Mouse (Mus musculus) left cerebral cortex, adult 2 months (tissue): ENCODE results near the gene Heatr9. TPM values are rescaled to one million over a fixed set of nuclear protein-coding genes. Genes with fewer than 3 reads are reported as not detected.

Experiments used
- DNase-seq, 2 experiments: peaks; one replicate each; pipeline ENCODE4 v3.0.0; 2021 to 2022; ENCODE audit warnings: low spot score in 2 of 2, mixed read lengths in 1 of 2; ENCODE audit errors: extremely low spot score in 1 of 2
- H3K27ac ChIP-seq: fragments of 200-600 bp; 2 replicates; pipeline ENCODE4 v1.8.1; 2022
- H3K4me3 ChIP-seq: fragments of 200-600 bp; 2 replicates; pipeline ENCODE4 v1.8.1; 2022
- CTCF ChIP-seq: fragments of 200-600 bp; IDR thresholded peaks from 2 replicates; pipeline ENCODE4 v1.8.1; 2022; ENCODE audit warnings: antibody characterized with exemption, mild to moderate bottlenecking, moderate library complexity
- intact Hi-C: fragments of 180-260 bp; cut with DNase I; formaldehyde crosslinking; loops from one replicate; pipeline ENCODE4 v1.15.1; 2025
- total RNA-seq, 2 experiments: library from RNA; stranded (reverse); gene quantifications; 2 replicates each; pipeline ENCODE4 v1.2.3; 2021

Gene Heatr9
- total RNA-seq, 2 experiments from 2014 or later, result not detected

DNA sequence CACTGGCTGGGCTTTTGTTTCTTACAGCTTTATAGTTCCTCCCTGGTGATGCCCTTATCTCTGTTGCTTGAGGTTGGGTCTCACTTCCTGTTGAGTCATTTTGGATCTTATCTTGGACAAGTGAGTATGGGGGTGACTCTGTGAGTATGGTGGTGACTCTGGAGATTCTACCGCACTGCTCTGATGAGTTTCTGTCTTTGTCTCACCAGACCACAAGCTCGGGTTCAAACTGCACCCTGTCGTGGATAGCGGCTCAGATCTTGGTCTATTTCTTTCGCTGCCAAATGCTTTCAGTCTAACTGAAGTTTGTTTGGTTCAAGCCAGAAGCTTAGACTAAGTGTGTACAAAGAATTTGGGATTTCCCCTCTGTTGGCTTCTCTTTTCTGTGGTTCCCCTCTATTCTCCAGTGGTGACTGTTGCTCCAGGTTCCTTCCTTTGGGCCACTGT is 28.2 kb upstream of the Heatr9 start:
- no peak for TF ChIP-seq CTCF
- Histone ChIP-seq H3K27ac (no peak overlapping the region), H3K4me3 (no peak overlapping the region)
- intact Hi-C loops, result no loop called here
- no peak for DNase-seq

DNA sequence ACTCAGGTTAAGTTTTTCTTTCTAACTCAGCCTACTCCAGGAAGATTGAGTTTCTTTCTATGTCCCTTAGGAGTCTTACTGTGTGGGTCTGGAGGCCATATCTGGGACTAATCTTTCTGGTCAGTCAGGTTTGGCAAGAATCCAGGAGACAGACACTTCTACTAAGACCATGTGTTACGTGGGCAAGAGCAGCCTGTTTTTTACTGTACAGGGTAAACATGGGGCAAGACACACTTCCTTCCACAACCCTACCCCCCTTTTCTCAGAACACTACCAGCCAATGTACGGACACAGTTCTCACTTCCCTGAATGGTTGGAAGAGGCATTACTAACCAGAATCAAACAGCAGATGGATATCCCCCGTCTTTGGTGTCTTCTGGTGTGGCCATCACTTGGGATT is 22.2 kb upstream of the Heatr9 start:
- no peak for TF ChIP-seq CTCF
- no peak for DNase-seq
- Histone ChIP-seq H3K4me3 (no peak overlapping the region), H3K27ac (no peak overlapping the region)
- intact Hi-C loops, result no loop called here

GRCm38 (mm10) chr11:83541415-83541814 is 19.4 kb upstream of the Heatr9 start:
- intact Hi-C loops, result no loop called here
- no peak for TF ChIP-seq CTCF
- DNase-seq, result no peak
- Histone ChIP-seq H3K27ac (no peak overlapping the region), H3K4me3 (no peak overlapping the region)

DNA sequence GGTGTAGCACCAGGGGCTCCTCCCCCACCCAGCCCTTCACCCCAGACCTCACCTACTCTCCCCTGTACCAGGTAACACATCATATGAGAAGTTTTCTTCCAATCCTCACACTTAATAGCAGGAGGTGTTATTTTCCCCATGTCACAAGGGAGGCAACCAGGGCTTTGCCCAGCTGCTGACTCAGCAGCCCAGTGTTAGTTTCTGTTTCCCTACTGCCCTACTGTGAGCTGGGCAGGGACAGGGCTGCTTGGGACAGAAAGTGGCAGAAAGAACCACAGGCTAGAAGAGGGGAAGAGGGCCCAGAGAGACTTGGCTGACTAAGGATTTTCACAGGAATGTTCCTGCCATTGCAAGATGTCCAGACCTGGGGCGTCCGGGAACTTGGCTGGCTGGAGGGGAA is 19.0 kb upstream of the Heatr9 start:
- intact Hi-C loops, result no loop called here
- Histone ChIP-seq H3K27ac (no peak overlapping the region), H3K4me3 (no peak overlapping the region)
- no peak for TF ChIP-seq CTCF
- DNase-seq, result no peak

- H3K4me3 ChIP-seq, result no peak overlapping the region
- no peak overlapping the region for H3K27ac ChIP-seq
- intact Hi-C loops, result no loop called here
- no peak for TF ChIP-seq CTCF
- no peak for DNase-seq
These were observed 16.8 kb upstream of the Heatr9 start for GRCm38 (mm10) chr11:83538705-83539314.

- Histone ChIP-seq H3K4me3 (no peak overlapping the region), H3K27ac (no peak overlapping the region)
- TF ChIP-seq CTCF, result no peak
- no peak for DNase-seq
- intact Hi-C loops, result no loop called here
These were observed 14.9 kb upstream of the Heatr9 start for GRCm38 (mm10) chr11:83536831-83537230.

DNA sequence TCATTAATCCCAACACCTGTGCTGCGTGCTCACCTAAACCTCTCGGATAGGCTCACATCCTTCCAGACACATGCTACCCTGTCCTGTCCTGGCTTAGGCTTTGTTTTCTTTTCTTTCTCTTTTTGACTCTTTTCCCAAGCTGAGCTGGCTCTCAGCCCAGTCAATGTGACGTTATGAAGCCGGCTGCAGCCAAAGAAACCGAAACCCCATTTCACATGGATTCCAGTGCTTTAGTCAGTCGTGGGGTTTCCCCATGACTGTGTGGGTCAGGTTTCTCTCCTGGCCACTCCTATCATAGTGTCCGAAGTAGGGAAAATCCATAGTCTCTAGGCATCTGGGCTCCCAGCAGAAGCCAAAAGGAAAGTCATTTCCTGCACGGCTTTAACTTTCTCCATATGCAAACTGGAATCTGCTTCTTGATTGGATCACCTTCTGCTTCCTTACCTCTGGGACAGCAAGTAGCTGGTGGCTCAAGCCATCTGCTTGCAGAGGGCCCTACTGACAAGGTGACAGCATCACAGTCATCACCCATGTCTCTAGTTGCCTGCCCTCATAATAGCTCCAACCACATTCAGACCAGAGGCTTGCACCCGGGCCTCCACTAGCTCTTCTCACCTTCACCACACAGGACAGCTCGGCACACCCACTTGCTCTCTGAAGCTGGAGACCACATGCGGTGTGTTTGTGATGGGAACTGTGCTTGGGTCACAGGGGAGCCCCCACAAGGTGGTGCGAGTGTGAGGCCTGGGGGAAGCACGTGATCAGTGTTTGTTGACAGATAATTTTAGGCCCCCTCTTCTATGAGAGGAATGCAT is 12.8 kb upstream of the Heatr9 start:
- intact Hi-C loops, result no loop called here
- Histone ChIP-seq H3K4me3 (peak overlapping the region; percentile 7; the same call in 1 of the 2 replicates), H3K27ac (no peak overlapping the region)
- no peak for TF ChIP-seq CTCF
- peak; percentile 36 to 49 for DNase-seq

GRCm38 (mm10) chr11:83534143-83534542 is 12.2 kb upstream of the Heatr9 start:
- H3K27ac ChIP-seq, result no peak overlapping the region
- no peak overlapping the region for H3K4me3 ChIP-seq
- intact Hi-C loops, result no loop called here
- no peak for TF ChIP-seq CTCF
- no peak for DNase-seq

- TF ChIP-seq CTCF, result no peak
- intact Hi-C loops, result no loop called here
These were observed 11.2 kb upstream of the Heatr9 start for GRCm38 (mm10) chr11:83533192-83533591.

GRCm38 (mm10) chr11:83530360-83530759 is 8.4 kb upstream of the Heatr9 start, which contains the start of gene Ccl5:
Gene Ccl5 (minus strand): TSS chr11:83530518.
- H3K4me3 ChIP-seq, result no peak within 1 kb of the TSS
- intact Hi-C loops, result no loop called here
- TF ChIP-seq CTCF, result no peak
- DNase-seq, result no peak
- H3K27ac ChIP-seq, result no peak within 1 kb of the TSS

More at GRCm38 (mm10) chr11:83533192-83533591, 11.2 kb upstream of the Heatr9 start:
- DNase-seq, result no peak
- no peak overlapping the region for H3K4me3 ChIP-seq
- H3K27ac ChIP-seq, result no peak overlapping the region

DNA sequence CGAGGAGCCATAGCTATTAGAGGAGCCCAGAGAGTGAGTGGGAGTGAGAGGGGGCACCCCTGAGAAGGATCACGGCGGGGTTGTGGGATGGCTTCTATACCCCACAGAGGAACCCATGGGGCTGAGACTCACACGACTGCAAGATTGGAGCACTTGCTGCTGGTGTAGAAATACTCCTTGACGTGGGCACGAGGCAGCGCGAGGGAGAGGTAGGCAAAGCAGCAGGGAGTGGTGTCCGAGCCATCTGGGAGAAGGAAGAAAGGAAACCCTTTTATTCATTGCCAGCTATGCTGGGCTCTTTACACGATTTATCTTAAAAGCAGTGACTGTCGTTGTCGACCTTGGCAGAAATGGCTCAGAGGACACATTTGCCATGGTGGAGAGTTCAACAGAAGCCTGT is 7.0 kb upstream of the Heatr9 start:
- peak in 1 of 2 experiments; percentile 23 for DNase-seq
- intact Hi-C loops, result no loop called here
- H3K27ac ChIP-seq, result no peak overlapping the region
- no peak overlapping the region for H3K4me3 ChIP-seq
- TF ChIP-seq CTCF, result no peak

DNA sequence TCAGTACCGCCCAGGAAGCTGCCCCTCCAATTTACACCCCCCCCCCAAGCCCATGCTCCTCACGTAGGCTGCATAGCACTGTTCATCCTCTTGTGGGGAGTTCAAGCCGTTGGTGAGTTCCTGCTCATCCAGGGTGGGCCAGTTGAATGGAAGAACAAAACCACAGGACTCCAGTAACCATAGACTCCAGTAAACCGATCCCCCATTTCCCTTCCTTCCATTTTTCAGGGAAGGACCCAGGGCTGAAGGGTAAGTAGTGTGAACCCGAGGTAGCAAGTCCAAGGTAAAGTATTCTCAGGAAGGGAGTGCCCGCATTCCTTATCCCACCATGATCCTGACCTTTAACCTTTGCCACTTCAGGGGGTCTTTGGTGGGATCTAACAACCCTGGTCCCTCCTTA is 3.6 kb downstream of the Heatr9 start:
- DNase-seq, result no peak
- H3K27ac ChIP-seq, result no peak overlapping the region
- intact Hi-C loops, result no loop called here
- no peak overlapping the region for H3K4me3 ChIP-seq
- TF ChIP-seq CTCF, result no peak

DNA sequence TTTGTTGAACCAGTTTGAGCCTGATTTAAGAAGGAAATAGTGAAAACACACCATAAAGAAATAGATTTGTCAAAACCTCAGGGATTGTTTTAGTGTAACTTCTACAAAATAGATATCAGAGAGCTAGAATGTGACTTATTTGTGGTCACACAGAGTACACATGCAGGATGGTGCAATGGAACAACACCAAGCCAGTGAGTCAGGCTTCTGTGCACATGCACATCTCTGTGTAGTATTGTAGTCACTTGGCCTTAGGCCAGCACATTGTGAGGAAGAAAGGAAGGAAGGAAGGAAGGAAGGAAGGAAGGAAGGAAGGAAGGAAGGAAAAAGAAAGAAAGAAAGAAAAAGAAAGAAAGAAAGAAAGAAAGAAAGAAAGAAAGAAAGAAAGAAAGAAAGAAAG is 4.8 kb downstream of the Heatr9 start:
- H3K4me3 ChIP-seq, result no peak overlapping the region
- TF ChIP-seq CTCF, result no peak
- no peak for DNase-seq
- intact Hi-C loops, result no loop called here
- no peak overlapping the region for H3K27ac ChIP-seq
